Mouse (Mus musculus) forebrain, embryonic 10.5 days (tissue): ENCODE results near the gene Krba1. TPM values are rescaled to one million over a fixed set of nuclear protein-coding genes. Genes with fewer than 3 reads are reported as not detected.

Experiments used
- microRNA-seq: library from miRNA; unstranded; fragments of <30 nt; microRNA quantifications from one replicate; pipeline ENCODE4, GENCODE M21; 2017
- polyA plus RNA-seq: library from polyadenylated mRNA; unstranded; fragments of >200 nt; fragmentation: Nextera tagmentation; extraction: Ambion mirVana; gene quantifications from 2 replicates; pipeline ENCODE4 v1.2.1, GENCODE M21; 2016

Gene Krba1
- polyA plus RNA-seq, 1 experiment from 2014 or later, result 24.5 TPM

Small RNA genes lying within 50 kb of the gene (microRNA-seq; reads per million reads assigned to microRNA genes)
- gene Gm24325, result not detected

Other genes starting within 250 kb of the Krba1 start
- 12.9 and 13.1 TPM in 2 replicates for gene Zfp467, start 50.2 kb downstream of the Krba1 start, polyA plus RNA-seq
- 0.15 and 0.19 TPM in 2 replicates for gene Sspo, start 52.6 kb downstream of the Krba1 start, polyA plus RNA-seq
- 43.4 and 44.0 TPM in 2 replicates for gene Atp6v0e2, start 142.0 kb downstream of the Krba1 start, polyA plus RNA-seq
- 15.2 and 16.5 TPM in 2 replicates for gene Lrrc61, start 159.2 kb downstream of the Krba1 start, polyA plus RNA-seq
- 0.30 and 0.41 TPM in 2 replicates for gene Rarres2, start 177.2 kb downstream of the Krba1 start, polyA plus RNA-seq
- not detected in 2 replicates for gene Gm45021, start 194.0 kb downstream of the Krba1 start, polyA plus RNA-seq
- gene Repin1, start 198.3 kb downstream of the Krba1 start, polyA plus RNA-seq, result 53.1 and 56.8 TPM in 2 replicates
- 1.2 and 2.3 TPM in 2 replicates for gene Gm44965, start 198.4 kb downstream of the Krba1 start, polyA plus RNA-seq
- gene Zfp775, start 206.5 kb downstream of the Krba1 start, polyA plus RNA-seq, result 8.8 and 11.1 TPM in 2 replicates
- gene AI854703, start 231.2 kb downstream of the Krba1 start, polyA plus RNA-seq, result 0.46 and 0.83 TPM in 2 replicates